Mouse (Mus musculus) activated CD4-positive, CD25-positive, alpha-beta regulatory T cell (primary cell): ENCODE data around the gene Spp1. TPM values are rescaled to one million over a fixed set of nuclear protein-coding genes. Genes with fewer than 3 reads are reported as not detected.

Source experiments
- polyA plus RNA-seq, 2 experiments: library from polyadenylated mRNA; unstranded; fragments of 100-300 nt; shearing (Covaris generic); gene quantifications; one replicate each; pipeline ENCODE4 v1.2.1; 2017

The Spp1 gene
- polyA plus RNA-seq: 1 to 10 TPM in 1 of 2 experiments, not detected in 1; 6.0 TPM

GRCm38 (mm10) chr5:104434835-104435301, at the start of gene Spp1:
Spp1 (plus strand) TSS chr5:104435118.

GRCm38 (mm10) chr5:104458832-104459705, 24.2 kb downstream of the Spp1 start, which contains the start of gene Pkd2:
Pkd2 (plus strand) TSS chr5:104459450.

Other genes with a start within 250 kb of the Spp1 start
- not detected for gene Dmp1, start 232.5 kb upstream of the Spp1 start, polyA plus RNA-seq
- gene Ibsp, start 135.9 kb upstream of the Spp1 start, polyA plus RNA-seq: under 1 TPM in 1 of 2 experiments, not detected in 1; 0.11 TPM
- not detected for gene Mepe, start 109.8 kb upstream of the Spp1 start, polyA plus RNA-seq
- gene Pkd2, start 24.3 kb downstream of the Spp1 start, polyA plus RNA-seq: under 1 TPM in 1 of 2 experiments, not detected in 1; 0.63 TPM
- 10 to 100 TPM in 1 of 2 experiments, 1 to 10 TPM in 1; 8.0 to 10.9 TPM for gene BC005561, start 73.2 kb downstream of the Spp1 start, polyA plus RNA-seq